Mouse (Mus musculus) MEL (cell line): Measurements from ENCODE around the gene Ptprk.

Experiments used
- CTCF ChIP-seq, 3 experiments: IDR thresholded peaks in 2 of 3; conservative IDR thresholded peaks in 1 of 3; 2 replicates each; pipeline ENCODE4 v1.5.1; 2011 to 2012; ENCODE audit warnings: low read length in 3 of 3, low read depth in 2 of 3, mild to moderate bottlenecking in 2 of 3, improper control_type of control experiment in 1 of 3, inconsistent platforms in 1 of 3, mixed read lengths in 1 of 3, moderate library complexity in 1 of 3; ENCODE audit not compliant: control insufficient read depth in 1 of 3, insufficient read depth in 1 of 3, poor library complexity in 1 of 3, severe bottlenecking in 1 of 3
- E2F4 ChIP-seq: IDR thresholded peaks from 2 replicates; pipeline ENCODE4 v1.6.1; 2011; ENCODE audit warnings: low read depth, low read length, improper control_type of control experiment, borderline replicate concordance
- GABPA ChIP-seq: IDR thresholded peaks from 2 replicates; pipeline ENCODE4 v1.6.1; 2012; ENCODE audit warnings: low read depth, mild to moderate bottlenecking, inconsistent platforms, low read length, improper control_type of control experiment, moderate library complexity
- HCFC1 ChIP-seq: IDR thresholded peaks from 2 replicates; pipeline ENCODE4 v1.6.1; 2012; ENCODE audit warnings: low read depth, mild to moderate bottlenecking, inconsistent platforms, low read length, improper control_type of control experiment, moderate library complexity
- MAX ChIP-seq: IDR thresholded peaks from 2 replicates; pipeline ENCODE4 v1.6.1; 2011; ENCODE audit warnings: low read length, improper control_type of control experiment
- MAZ ChIP-seq: IDR thresholded peaks from 2 replicates; pipeline ENCODE4 v1.6.1; 2012; ENCODE audit warnings: low read depth, mild to moderate bottlenecking, inconsistent platforms, low read length, improper control_type of control experiment
- NELFE ChIP-seq: IDR thresholded peaks from 2 replicates; pipeline ENCODE4 v1.6.1; 2011; ENCODE audit warnings: low read depth, low read length, improper control_type of control experiment
- POLR2A ChIP-seq, 2 experiments: IDR thresholded peaks; 2 replicates each; pipeline ENCODE4 v1.6.1; 2011 to 2012; ENCODE audit warnings: low read length in 2 of 2, mild to moderate bottlenecking in 2 of 2, control low read depth in 1 of 2, improper control_type of control experiment in 1 of 2, low read depth in 1 of 2, moderate library complexity in 1 of 2; ENCODE audit not compliant: control insufficient read depth in 1 of 2, insufficient read depth in 1 of 2, poor library complexity in 1 of 2
- TCF12 ChIP-seq: IDR thresholded peaks from 2 replicates; pipeline ENCODE4 v1.6.1; 2014; ENCODE audit warnings: low read depth, mild to moderate bottlenecking, inconsistent platforms, low read length, improper control_type of control experiment, moderate library complexity
- USF1 ChIP-seq: IDR thresholded peaks from 2 replicates; pipeline ENCODE4 v1.6.1; 2014; ENCODE audit warnings: low read depth, mild to moderate bottlenecking, inconsistent platforms, low read length, improper control_type of control experiment, moderate library complexity
- USF2 ChIP-seq, 2 experiments: IDR thresholded peaks; 2 replicates each; pipeline ENCODE4 v1.6.1; 2011 to 2012; ENCODE audit warnings: improper control_type of control experiment in 2 of 2, low read length in 2 of 2, borderline replicate concordance in 1 of 2, inconsistent platforms in 1 of 2, low read depth in 1 of 2, mild to moderate bottlenecking in 1 of 2; ENCODE audit not compliant: insufficient read depth in 1 of 2

- TF ChIP-seq POLR2A (IDR thresholded peaks at IDR 0.05; ENCODE audit: control insufficient read depth in 1 of 2, insufficient read depth in 1 of 2, low read depth in 1 of 2, low read length in 2 of 2, poor library complexity in 1 of 2) (no peak), USF1 (no peak), TCF12 (no peak), CTCF (IDR thresholded peaks at IDR 0.05 in 2 of 3, conservative IDR thresholded peaks at IDR 0.05 in 1 of 3; ENCODE audit: control insufficient read depth in 1 of 3, insufficient read depth in 1 of 3, low read depth in 2 of 3, low read length in 3 of 3, poor library complexity in 1 of 3, severe bottlenecking in 1 of 3) (no peak), E2F4 (no peak), NELFE (no peak), MAX (no peak), GABPA (no peak), HCFC1 (no peak), MAZ (no peak), USF2 (IDR thresholded peaks at IDR 0.05; ENCODE audit: borderline replicate concordance in 1 of 2, insufficient read depth in 1 of 2, low read depth in 1 of 2, low read length in 2 of 2) (no peak)
Measured at GRCm38 (mm10) chr10:28225536-28226075, 151.0 kb downstream of the Ptprk start.
